Mouse (Mus musculus) neural tube, embryonic 11.5 days (tissue): ENCODE measurements around the gene Tbc1d1. TPM values are rescaled to one million over a fixed set of nuclear protein-coding genes. Genes with fewer than 3 reads are reported as not detected.

Source experiments
- ATAC-seq: fragments of 200-750 bp; cut with Nextera tagmentation; 2 replicates; pipeline ENCODE4 v1.8.0; 2017; ENCODE audit warnings: moderate number of reproducible peaks, mild to moderate bottlenecking, moderate TSS enrichment, moderate library complexity; ENCODE audit not compliant: insufficient read depth, low FRiP score, low TSS enrichment
- DNase-seq: peaks from one replicate; pipeline ENCODE4 v3.0.0-alpha.2; 2015; ENCODE audit warnings: low spot score
- H3K27ac ChIP-seq: fragments of 300-500 bp; sonication (generic); 2 replicates; pipeline ENCODE4 v1.5.1; 2014; ENCODE audit warnings: low read depth, mild to moderate bottlenecking, low read length
- H3K27me3 ChIP-seq: fragments of 300-500 bp; sonication (generic); 2 replicates; pipeline ENCODE4 v1.6.1; 2014; ENCODE audit warnings: mild to moderate bottlenecking, low read length, mixed read lengths; ENCODE audit not compliant: control insufficient read depth, insufficient read depth
- H3K36me3 ChIP-seq: fragments of 300-500 bp; sonication (generic); 2 replicates; pipeline ENCODE4 v1.6.1; 2014; ENCODE audit warnings: mild to moderate bottlenecking, low read length, moderate library complexity, mixed read lengths; ENCODE audit not compliant: control insufficient read depth, insufficient read depth
- H3K4me1 ChIP-seq: fragments of 300-500 bp; sonication (generic); 2 replicates; pipeline ENCODE4 v1.6.1; 2014; ENCODE audit warnings: low read length, mixed read lengths; ENCODE audit not compliant: control insufficient read depth, insufficient read depth
- H3K4me2 ChIP-seq: fragments of 300-500 bp; sonication (generic); 2 replicates; pipeline ENCODE4 v1.6.1; 2014; ENCODE audit warnings: low read depth, mild to moderate bottlenecking, moderate library complexity
- H3K4me3 ChIP-seq: fragments of 300-500 bp; sonication (generic); 2 replicates; pipeline ENCODE4 v1.5.1; 2014; ENCODE audit warnings: low read depth, low read length
- H3K9ac ChIP-seq: fragments of 300-500 bp; sonication (generic); 2 replicates; pipeline ENCODE4 v1.6.1; 2014; ENCODE audit warnings: mild to moderate bottlenecking, low read length
- H3K9me3 ChIP-seq: fragments of 300-500 bp; sonication (generic); 2 replicates; pipeline ENCODE4 v1.6.1; 2016; ENCODE audit warnings: low read length; ENCODE audit not compliant: control insufficient read depth
- WGBS: fragments of 180-500 bp; shearing (Covaris S2); extraction: QIAGEN DNeasy Blood & Tissue Kit; methylation state at CpG from one replicate; pipeline ENCODE4 v1.1.7; 2014; 5-methylcytosine and 5-hydroxymethylcytosine counted together
- polyA plus RNA-seq: library from polyadenylated mRNA; unstranded; fragments of >200 nt; fragmentation: Nextera tagmentation; extraction: Ambion mirVana; gene quantifications from 2 replicates; pipeline ENCODE4 v1.2.1, GENCODE M21; 2014

Tbc1d1 gene
- polyA plus RNA-seq, 1 experiment from 2014 or later, result 32.4 TPM

GRCm38 (mm10) chr5:64207800-64208199 lies 51.7 kb downstream of the Tbc1d1 start:
- no peak overlapping the region for H3K4me2 ChIP-seq
- H3K9ac ChIP-seq, result no peak overlapping the region
- H3K9me3 ChIP-seq, result no peaks in the 10 kb centered on the region
- H3K36me3 ChIP-seq, result no peaks in the 10 kb centered on the region
- WGBS, result 93% methylated on average over 6 of the region's 6 CpGs
- H3K4me3 ChIP-seq, result no peak overlapping the region
- no peak for DNase-seq
- H3K27ac ChIP-seq, result no peak overlapping the region
- no peaks in the 10 kb centered on the region for H3K27me3 ChIP-seq
- no peak for ATAC-seq
- H3K4me1 ChIP-seq, result no peaks in the 10 kb centered on the region

- 86% methylated on average over 4 of the region's 4 CpGs for WGBS
- ATAC-seq, result no peak
- H3K4me2 ChIP-seq, result no peak overlapping the region
- no peak overlapping the region for H3K9ac ChIP-seq
- no peak overlapping the region for H3K4me3 ChIP-seq
- H3K36me3 ChIP-seq, result no peaks in the 10 kb centered on the region
- H3K9me3 ChIP-seq, result no peaks in the 10 kb centered on the region
- no peak overlapping the region for H3K27ac ChIP-seq
- no peaks in the 10 kb centered on the region for H3K4me1 ChIP-seq
- no peak for DNase-seq
- no peaks in the 10 kb centered on the region for H3K27me3 ChIP-seq
Observed at GRCm38 (mm10) chr5:64210817-64211216, 54.7 kb downstream of the Tbc1d1 start.

GRCm38 (mm10) chr5:64211284-64211683 lies 55.2 kb downstream of the Tbc1d1 start:
- Histone ChIP-seq H3K36me3 (no peaks in the 10 kb centered on the region), H3K27me3 (no peaks in the 10 kb centered on the region), H3K4me3 (no peak overlapping the region), H3K27ac (no peak overlapping the region), H3K9me3 (no peaks in the 10 kb centered on the region), H3K9ac (no peak overlapping the region), H3K4me1 (no peaks in the 10 kb centered on the region), H3K4me2 (no peak overlapping the region)
- ATAC-seq (no peak), DNase-seq (no peak)
- 86% methylated on average over 7 of the region's 7 CpGs for WGBS

GRCm38 (mm10) chr5:64212206-64212605 lies 56.1 kb downstream of the Tbc1d1 start:
- Histone ChIP-seq H3K9me3 (no peaks in the 10 kb centered on the region), H3K4me3 (no peak overlapping the region), H3K36me3 (no peaks in the 10 kb centered on the region), H3K27me3 (no peaks in the 10 kb centered on the region), H3K9ac (no peak overlapping the region), H3K4me2 (no peak overlapping the region), H3K27ac (no peak overlapping the region), H3K4me1 (no peaks in the 10 kb centered on the region)
- DNase-seq (no peak), ATAC-seq (no peak)
- 57% methylated on average over 5 of the region's 5 CpGs for WGBS

GRCm38 (mm10) chr5:64212619-64213018 lies 56.5 kb downstream of the Tbc1d1 start:
- no peak for ATAC-seq
- H3K36me3 ChIP-seq, result no peaks in the 10 kb centered on the region
- H3K27me3 ChIP-seq, result no peaks in the 10 kb centered on the region
- no peak overlapping the region for H3K9ac ChIP-seq
- no peaks in the 10 kb centered on the region for H3K9me3 ChIP-seq
- H3K27ac ChIP-seq, result no peak overlapping the region
- 78% methylated on average over 3 of the region's 3 CpGs for WGBS
- H3K4me3 ChIP-seq, result no peak overlapping the region
- H3K4me2 ChIP-seq, result no peak overlapping the region
- no peaks in the 10 kb centered on the region for H3K4me1 ChIP-seq
- no peak for DNase-seq

- Histone ChIP-seq H3K27me3 (no peaks in the 10 kb centered on the region), H3K4me3 (no peak overlapping the region), H3K27ac (no peak overlapping the region), H3K36me3 (no peaks in the 10 kb centered on the region), H3K4me2 (no peak overlapping the region), H3K9ac (no peak overlapping the region), H3K9me3 (no peaks in the 10 kb centered on the region), H3K4me1 (no peaks in the 10 kb centered on the region)
- DNase-seq, result no peak
- WGBS, result 96% methylated on average over 5 of the region's 5 CpGs
- no peak for ATAC-seq
Observed at GRCm38 (mm10) chr5:64215806-64216205, 59.7 kb downstream of the Tbc1d1 start.

GRCm38 (mm10) chr5:64216326-64216725 lies 60.2 kb downstream of the Tbc1d1 start:
- Histone ChIP-seq H3K4me1 (no peaks in the 10 kb centered on the region), H3K27me3 (no peaks in the 10 kb centered on the region), H3K9ac (no peak overlapping the region), H3K4me3 (no peak overlapping the region), H3K27ac (no peak overlapping the region), H3K36me3 (no peaks in the 10 kb centered on the region), H3K9me3 (no peaks in the 10 kb centered on the region), H3K4me2 (no peak overlapping the region)
- DNase-seq (no peak), ATAC-seq (no peak)
- 88% methylated on average over 4 of the region's 4 CpGs for WGBS

GRCm38 (mm10) chr5:64217256-64217655 lies 61.2 kb downstream of the Tbc1d1 start:
- WGBS, result 74% methylated on average over 8 of the region's 8 CpGs

GRCm38 (mm10) chr5:64217816-64218602 lies 61.9 kb downstream of the Tbc1d1 start:
- H3K36me3 ChIP-seq, result no peaks in the 10 kb centered on the region
- no peaks in the 10 kb centered on the region for H3K9me3 ChIP-seq
- no peak overlapping the region for H3K4me3 ChIP-seq
- no peak for DNase-seq
- 75% methylated on average over 13 of the region's 13 CpGs for WGBS
- no peak overlapping the region for H3K4me2 ChIP-seq
- H3K9ac ChIP-seq, result no peak overlapping the region
- no peak overlapping the region for H3K27ac ChIP-seq
- no peaks in the 10 kb centered on the region for H3K27me3 ChIP-seq
- no peak for ATAC-seq
- H3K4me1 ChIP-seq, result no peaks in the 10 kb centered on the region

More at GRCm38 (mm10) chr5:64217256-64217655, 61.2 kb downstream of the Tbc1d1 start:
- H3K4me3 ChIP-seq, result no peak overlapping the region
- no peak for ATAC-seq
- H3K9me3 ChIP-seq, result no peaks in the 10 kb centered on the region
- H3K36me3 ChIP-seq, result no peaks in the 10 kb centered on the region
- no peak overlapping the region for H3K9ac ChIP-seq
- H3K27me3 ChIP-seq, result no peaks in the 10 kb centered on the region
- H3K4me1 ChIP-seq, result no peaks in the 10 kb centered on the region
- DNase-seq, result no peak
- H3K27ac ChIP-seq, result no peak overlapping the region
- no peak overlapping the region for H3K4me2 ChIP-seq
